Mouse (Mus musculus) right cerebral cortex, postnatal 36 days (tissue): Measurements from ENCODE around the gene Epx.
"Not testable (repeated sequence)": the region's sequence is repeated elsewhere in the genome, so short reads cannot be mapped to it uniquely, and the experiment has no call there.

Experiments
- DNase-seq, 2 experiments: peaks; one replicate each; pipeline ENCODE4 v3.0.0; 2022; ENCODE audit warnings: low spot score in 2 of 2, mixed read lengths in 1 of 2

The Epx gene

DNA sequence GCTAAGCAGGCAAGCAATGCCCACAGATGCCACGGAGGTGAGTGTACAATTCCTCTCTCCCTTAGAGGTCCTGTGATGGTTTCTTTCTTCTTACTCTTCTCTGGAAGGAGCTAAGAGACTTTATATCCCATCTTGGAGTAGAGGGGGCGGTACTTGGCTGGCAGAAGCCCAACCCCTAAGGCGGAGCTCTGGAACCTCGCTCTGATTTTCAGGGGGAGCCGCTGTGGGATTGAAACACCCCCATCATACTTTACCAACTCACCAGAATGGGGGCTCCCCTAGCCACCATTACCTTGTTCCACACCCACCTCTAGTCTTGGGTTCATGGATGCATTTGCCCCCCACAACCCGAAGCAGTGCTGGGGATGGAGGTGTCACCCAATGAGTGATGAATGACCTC is at the start of gene Epx:
Epx (minus strand) TSS at position 101 of the 400 bp plus-strand sequence.
- DNase-seq = no peak

DNA sequence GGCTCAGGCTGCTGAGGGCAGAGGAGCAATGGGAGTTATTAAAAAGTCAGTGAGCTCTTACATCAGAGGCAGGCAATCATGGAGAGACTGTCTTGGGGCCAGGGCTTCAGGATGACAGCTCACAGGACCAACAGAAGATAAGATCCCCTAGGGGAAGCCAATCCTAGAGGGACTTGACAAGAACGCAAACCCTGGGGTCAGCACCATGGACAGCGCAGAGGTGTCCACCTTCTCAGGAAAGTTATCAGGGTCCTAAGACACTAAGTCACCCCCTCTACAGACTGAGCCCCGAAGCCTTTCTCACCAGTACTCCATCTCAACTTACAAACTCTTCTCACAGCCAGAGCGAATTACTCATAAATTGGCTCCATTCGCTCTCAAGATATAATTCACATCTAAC is 45.6 kb upstream of the Epx start, which contains the start of gene Olfr464:
Olfr464 (minus strand) TSS at position 2 of the 400 bp plus-strand sequence.
- no peak for DNase-seq

DNA sequence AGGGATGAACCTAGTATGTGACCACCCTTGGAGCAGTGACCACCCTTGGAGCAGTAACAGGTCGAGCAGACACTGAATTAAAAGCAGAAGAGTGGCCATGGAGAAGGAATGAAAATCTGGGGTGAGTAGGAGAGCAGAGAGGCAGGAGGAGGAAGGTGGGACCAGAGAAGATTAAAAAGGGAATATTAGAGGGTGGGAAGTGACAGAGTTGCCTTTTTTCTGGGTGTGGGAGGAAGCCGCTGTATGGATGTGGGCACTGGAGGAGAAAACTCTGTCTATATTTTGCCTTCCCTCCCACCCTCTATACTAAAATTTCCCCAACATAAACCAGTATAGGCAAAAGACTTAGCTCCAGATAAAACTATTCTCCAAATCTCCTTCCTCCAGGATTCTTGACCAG is 45.0 kb upstream of the Epx start:
- peak; percentile 13 to 58 for DNase-seq

DNA sequence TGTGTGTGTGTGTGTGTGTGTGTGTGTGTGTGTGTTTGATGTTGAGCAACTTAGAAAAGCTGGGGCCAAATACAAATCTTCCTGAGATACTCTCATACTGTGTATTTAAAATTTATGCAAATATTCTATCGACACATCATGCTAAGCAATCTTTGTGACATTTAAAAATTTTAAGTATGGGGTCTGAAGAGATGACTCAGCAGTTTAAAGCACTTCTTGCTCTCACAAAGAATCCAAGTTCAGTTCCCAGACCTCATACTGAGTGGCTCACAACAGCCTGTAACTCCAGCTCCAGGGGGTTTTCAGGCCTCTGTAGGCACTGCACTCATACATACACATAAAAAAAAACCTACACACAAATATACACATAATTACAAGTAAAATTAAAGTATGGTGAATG is 40.7 kb upstream of the Epx start:
- DNase-seq = no peak

DNA sequence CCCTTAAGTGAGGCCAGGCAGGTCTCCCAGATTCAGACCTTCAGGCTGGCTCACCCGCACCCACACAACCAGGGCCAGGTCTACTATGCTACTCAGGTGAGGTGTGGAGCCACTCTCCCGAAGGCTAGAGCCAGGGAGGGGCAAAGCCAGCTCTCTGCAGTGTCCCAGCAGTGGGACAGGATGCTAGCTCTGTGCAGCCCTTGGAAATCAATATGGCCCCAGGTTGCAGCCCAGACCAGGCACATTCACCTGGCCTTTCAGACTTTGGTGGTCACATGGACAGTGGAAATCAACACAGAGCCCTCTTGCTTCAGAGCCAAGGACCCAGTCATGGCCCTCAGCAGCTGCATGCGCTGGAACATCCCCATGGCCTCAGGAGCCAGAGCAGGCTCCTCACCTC is 29.0 kb upstream of the Epx start:
- DNase-seq = no peak

DNA sequence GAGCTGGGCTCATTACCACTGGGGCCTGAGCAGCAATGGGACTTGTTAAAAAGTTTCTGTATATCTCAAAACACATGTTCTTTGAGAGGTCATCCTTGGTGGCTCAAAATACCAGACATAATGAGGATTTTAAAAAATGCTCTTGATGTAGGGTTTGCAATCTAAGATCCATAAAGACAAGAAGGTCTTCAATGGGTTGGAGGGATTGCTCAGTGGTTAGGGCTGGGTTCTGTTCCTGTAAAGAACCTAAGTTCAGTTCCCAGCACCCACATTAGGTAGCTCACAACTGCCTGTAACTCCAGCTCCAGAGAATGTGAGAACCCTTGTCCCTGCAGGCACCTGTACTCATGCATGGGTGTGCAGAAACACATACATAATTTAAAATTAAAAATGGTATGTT is 22.0 kb upstream of the Epx start, which contains the start of gene Olfr463:
Olfr463 (minus strand) TSS at position 101 of the 400 bp plus-strand sequence.
- no peak for DNase-seq

DNA sequence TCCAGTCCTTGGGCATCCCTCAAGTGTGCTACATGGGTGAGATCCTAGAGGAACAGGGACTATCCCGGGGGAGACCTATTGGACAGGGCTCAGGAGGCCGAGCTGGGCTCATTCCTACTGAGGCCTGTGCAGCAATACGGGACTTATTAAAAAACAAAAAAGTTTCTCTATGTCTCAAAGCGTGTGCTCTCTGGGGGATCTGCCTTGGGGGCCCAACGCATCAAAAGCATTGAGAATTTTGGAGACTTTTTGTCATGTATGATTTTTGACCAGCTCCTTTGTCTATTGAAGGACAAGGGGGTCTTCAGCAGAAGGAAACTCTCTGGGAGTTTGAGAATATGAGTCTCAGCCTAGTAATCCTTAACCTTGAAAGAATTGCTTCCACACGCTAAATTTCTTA is 16.8 kb upstream of the Epx start, which contains the start of gene Olfr462:
Olfr462 (minus strand) TSS at position 101 of the 400 bp plus-strand sequence.
- no peak for DNase-seq

DNA sequence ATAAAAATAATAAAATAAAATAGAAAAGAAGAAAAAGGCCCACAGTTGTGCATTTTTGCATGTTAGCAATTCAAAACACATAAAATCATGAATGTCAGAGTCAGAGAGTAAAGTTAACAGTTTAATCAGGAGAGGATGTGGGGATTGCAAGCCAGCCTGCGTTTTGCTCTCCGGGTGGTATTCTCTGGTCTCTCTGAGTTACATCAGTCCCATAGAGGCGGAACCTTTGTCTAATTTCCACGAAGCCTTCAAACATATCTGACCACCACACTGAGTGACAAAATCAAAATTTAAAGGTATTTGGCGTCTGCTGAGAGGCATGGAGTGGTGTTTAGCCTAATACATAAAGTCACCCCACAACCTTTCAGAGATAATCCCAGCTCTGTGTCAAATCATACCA is 9.5 kb upstream of the Epx start:
- DNase-seq = no peak

DNA sequence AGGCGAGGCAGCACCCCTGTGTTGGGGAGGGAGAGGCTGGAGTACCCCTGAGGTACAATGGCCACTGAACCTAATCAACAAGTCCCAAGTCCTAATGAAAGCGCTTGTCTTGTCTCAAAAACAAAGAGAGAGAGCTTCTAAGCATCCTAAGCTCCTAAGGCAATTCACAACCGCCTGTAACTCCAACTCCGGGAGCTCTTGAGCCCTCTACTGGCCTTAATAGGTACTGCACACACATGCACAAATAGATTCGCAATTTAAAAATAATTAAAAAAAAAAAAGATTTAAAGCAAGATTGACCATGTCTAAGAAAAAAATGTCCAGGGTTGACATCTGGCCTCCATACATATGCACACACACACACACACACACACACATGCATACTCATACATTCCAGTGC is 8.2 kb upstream of the Epx start:
- DNase-seq = no peak

DNA sequence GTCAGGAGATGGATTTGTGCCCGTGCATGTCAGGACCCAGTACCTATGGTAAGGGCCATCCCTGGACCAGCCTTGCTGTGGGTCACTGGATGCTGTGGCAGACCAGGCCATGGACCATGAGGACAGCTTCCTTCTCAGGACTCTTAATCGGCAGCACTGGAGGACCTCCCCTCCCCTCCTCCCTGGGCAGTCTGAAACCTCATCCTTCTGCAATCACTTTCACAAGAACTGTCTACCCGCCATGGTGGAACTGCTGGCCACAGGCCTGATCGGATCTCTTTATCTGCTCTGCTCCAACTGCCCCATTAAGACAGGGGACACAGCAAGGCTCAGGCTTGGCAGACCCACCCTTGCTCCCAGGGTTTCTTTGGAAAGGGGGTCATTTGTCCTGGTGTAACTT is 6.4 kb upstream of the Epx start:
- no peak for DNase-seq

DNA sequence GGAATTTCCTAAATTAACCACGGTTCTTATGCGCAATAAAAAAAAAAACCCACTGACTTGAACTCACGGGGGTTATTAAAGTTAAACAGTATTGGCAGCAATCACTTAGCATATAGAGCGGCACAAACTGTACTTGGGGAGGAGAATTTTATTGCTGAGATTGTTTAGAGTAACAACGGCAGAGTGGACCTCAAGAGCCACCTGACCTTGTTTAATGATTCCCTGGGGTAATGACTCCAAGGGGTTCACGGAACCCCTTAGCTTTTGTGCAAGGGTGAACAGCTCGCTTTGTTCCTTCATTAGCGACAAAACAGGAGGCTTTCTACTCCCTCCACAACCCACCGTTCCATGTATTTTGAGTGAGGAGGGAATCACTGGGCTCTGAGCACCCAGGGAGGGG is 4.5 kb upstream of the Epx start:
- DNase-seq = no peak

DNA sequence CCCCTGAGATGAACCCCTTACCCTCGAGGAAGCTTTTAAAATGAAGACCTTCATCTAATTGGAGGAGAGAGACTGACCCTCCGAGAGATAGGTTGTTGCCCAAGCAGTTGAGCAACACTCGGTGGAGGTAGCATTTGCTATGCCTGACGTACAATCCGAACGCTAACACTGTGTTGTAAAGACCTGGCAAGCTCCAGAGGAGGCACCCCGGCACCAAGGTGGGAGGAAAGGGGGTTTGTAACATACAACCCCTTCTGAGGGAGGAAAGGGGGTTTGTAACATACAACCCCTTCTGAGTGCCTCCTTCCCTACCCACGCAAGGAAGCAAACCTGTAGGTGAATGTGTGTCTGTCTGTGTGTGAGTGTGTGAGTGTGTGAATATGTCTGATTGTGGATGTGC is 3.6 kb downstream of the Epx start:
- DNase-seq = no peak

DNA sequence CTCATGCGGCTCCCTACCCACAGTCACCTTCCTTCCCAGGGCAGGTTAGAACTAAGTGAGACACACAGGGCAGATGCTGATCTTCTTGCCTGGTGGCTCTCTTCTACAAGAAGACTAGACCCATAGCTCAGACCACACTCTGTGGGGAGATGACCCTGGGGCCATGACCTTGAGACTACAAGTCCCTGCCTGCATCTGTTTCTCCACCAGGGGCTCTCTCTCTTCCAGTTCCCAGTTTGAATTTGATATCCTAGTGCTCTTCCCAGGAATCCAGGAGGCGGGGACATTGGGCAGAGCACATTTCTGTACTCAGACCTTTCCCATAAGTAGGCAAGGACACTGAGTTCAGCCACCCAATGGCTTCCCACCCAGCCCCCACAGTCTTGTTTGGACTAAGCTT is 5.2 kb downstream of the Epx start:
- DNase-seq = no peak

DNA sequence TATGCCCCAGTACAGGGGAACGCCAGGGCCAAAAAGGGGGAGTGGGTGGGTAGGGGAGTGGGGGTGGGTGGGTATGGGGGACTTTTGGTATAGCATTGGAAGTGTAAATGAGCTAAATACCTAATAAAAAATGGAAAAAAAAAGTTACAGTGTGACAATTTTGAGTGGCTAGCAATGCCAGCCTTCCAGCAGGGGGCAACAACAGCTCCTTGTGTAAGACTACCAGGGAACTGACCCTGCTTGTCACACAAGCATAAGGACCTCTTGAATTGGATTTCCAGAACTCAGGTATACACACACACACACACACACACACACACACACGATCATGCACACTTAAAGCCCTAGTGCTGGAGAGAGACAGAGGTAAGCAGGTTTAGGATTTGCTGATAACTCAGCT is 8.4 kb downstream of the Epx start:
- not testable (repeated sequence) for DNase-seq

DNA sequence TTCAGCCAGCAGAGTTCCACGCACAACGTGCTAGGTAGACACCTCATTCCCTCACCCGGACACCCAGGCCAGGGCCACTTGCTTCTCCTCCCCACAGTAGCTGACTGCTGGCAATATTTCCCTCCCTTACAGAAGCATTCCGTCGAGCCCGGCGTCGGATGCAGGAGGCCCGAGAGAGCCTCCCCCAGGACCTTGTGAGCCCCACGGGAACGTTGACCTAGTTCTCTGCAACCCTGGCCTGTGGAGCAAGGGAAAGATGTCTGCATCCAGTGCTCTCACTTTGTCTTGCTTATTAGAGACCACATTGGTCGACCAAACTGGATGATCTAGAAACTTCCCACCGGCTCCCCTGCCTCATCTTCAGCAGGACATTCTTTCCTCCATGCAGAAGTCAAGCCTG is 12.5 kb downstream of the Epx start:
- DNase-seq = no peak

DNA sequence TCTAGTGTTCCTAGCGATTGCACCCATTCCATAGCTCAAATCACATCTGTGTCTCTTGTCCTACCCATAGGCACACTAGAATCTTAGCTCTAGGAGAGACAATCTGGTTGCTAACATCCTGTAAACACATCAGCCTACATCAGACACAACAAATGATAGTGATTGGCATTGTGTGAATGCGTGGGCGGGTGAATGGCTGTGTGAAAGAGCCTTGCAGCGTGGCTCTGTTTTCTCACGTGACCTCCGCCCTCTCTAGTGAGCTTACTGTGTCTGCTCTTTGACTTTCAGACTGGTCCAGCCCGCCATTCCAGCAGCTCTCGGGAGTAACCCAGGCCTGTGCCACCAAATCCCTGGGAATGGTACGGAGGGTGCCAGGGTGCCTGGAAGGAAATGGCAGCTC is 14.9 kb downstream of the Epx start:
- DNase-seq = no peak

DNA sequence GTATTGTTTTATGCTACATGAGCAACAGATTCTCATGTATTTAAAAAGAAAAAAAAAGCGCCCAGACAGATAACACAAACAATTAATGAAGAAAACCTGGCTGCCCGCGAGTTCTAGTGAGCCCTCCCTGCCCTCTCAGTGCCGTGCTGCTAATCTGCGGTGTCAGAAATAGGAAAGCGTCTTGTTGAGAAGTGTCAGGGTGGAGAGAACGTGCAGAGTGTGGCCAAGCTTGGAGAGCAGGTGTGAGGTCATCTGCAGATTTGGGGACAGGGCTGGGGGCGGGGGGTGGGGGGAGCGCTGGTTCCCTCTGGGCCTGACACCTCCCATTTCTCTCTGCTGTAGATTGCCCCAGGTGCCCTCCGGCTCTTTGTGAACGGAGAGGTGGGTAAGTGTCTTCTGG is 16.1 kb downstream of the Epx start:
- DNase-seq = no peak

DNA sequence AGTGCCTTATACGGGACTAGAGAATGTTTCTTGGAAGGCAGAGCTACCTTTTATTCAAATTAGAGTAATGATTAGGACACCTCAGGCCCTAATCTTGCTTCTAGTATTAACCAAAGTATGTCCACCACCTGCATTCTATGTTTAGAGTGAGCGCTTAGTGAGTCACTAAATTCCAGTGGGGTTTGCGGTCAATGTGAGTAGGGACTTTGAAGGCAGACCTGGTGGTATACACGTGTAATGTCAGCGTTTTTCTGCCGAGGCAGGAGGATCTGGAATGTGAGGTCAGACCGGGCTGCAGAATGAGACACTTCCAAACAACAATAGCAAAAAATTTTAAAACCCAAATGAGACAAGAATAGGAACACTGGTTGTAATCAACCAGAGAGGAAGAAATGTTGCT is 20.8 kb downstream of the Epx start:
- no peak for DNase-seq

DNA sequence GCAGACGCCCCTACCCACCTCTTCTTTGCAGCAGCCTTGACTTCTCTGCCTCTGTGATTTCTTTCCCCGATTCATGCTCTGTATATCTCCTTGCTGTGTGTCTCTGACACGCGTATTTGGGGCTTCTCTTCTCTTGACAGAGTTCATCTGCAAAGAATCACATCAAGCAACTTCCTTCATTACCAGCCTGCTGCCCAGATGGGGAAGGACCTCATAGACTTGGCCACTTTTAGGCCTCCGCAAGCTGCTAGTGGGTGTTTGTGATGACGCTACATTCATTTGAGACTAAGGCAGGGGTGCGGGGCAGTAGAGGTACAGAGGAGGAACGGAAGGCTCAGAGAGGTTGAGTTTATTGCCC is 21.8 kb downstream of the Epx start:
- DNase-seq = peak; percentile 4 to 16

DNA sequence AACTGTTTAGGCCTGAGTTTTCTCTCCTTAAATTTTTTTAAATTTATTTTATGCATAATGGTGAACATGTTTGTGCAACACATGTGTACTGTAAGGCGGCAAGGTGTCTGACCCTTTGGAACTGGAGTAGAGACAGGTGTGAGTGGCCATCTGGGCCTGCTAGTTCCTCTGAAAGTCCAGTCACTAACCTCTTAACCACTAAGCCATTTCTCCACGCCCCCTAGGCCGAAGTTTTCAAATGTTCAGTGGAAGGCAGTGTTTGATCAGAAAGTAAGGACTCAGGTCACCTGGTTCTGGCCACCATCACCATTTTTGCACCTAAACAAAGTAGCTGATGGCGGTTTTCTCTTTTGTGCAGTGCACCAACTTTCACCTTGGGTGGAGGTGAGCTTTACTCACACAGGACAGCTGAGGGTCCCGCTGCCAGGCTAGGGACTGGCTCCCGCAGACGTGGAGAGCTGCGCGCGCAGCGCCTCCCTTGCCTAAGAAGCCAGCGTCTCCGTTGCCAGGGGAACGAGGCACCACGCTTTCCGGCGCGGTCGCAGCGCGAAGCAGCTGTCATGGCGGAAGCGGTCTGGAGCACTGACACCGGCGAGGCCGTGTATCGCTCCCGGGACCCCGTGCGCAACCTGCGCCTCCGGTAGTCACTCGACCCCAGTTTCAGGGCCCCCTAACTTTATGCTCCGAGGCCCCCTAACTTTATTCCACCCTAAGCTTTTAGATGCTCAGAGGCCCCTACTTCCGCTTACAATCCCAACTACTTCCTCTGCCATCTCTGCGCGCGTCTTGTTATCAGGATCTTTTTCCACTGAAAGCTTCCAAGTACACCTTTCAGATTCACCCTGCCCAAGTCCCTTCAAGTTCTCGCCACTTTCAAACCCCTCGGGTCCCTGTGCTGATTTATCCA is 22.4 kb downstream of the Epx start, which contains the start of gene Mks1:
Mks1 (plus strand) TSS at position 526 of the 907 bp plus-strand sequence.
- peak; percentile 87 to 91 for DNase-seq

DNA sequence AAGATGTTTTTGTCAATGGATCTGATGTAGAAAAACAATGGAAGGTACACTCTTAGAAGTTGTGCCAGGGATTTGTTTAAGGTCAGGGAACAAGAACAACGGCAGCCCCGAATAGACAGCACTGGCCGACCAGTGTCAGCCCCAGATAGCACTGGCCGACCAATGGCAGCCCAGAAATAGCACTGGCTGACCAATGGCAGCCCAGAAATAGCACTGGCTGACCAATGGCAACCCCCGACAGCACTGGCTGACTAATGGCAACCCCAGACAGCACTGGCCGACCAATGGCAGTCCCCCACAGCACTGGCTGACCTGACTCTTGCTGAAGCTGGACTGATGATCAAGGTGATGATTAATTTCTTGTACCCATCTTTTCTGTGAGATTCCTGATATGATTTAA is 27.5 kb downstream of the Epx start:
- DNase-seq = no peak

DNA sequence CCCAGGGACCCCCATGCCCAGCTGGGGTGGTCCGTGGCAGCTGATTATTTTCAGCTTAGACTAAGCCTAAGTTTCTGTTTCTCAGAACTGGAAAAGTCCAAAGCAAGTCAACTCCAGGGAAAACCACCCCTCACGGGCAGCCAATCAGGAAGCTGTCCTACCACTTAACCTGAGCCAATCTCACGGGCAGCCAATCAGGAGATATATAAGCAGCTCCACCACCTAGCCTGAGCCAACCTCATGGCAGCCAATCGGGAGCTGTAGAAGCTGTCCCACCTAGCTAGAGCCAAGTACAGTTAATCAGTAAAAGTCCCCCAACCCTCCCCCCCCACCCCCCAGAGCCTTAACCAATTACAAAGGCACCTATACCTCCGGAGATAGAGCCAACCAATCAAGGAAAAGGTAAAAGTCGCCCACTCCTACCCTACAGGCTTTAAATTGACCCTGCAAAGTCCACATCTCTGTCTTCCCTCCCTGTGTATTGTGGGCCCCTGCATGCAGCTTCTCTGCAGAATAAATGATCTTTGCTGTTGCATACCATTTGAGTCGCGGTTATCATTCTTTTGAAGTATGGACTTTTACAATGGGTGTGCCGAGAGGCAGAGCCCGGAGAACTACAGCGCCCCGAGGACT is 28.3 kb downstream of the Epx start:
- DNase-seq = no peak

DNA sequence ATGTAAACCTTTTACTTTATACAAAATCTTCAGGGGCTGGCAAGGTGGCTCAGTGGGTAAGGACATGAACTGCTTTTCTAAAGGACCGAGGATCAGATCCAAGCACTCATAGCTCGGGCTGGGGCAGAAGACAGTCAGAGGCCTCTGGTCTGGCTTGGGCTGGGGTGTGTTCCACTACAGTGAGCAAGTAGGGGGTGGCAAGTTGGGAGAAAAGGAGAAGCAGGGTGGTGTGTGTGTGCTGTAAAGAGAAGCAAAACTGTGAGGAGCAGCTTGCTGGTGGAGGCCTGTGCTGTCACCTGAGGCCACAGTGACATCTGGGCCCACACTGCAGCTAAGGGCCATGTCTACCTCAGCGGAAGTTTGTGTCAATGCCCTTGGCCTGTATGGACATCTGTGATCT is 33.9 kb downstream of the Epx start:
- DNase-seq = no peak
